Mouse (Mus musculus) limb, embryonic 13.5 days (tissue): ENCODE measurements around the gene Tmem222. TPM values are rescaled to one million over a fixed set of nuclear protein-coding genes. Genes with fewer than 3 reads are reported as not detected.

Experiments
- ATAC-seq: fragments of 200-750 bp; cut with Nextera tagmentation; 2 replicates; pipeline ENCODE4 v1.8.0; 2017; ENCODE audit warnings: low read depth, moderate number of reproducible peaks, moderate TSS enrichment; ENCODE audit not compliant: low FRiP score
- H3K27ac ChIP-seq: fragments of 300-500 bp; sonication (generic); 2 replicates; pipeline ENCODE4 v1.5.1; 2015; ENCODE audit warnings: inconsistent platforms, mild to moderate bottlenecking, moderate library complexity
- H3K27me3 ChIP-seq: fragments of 300-500 bp; sonication (generic); 2 replicates; pipeline ENCODE4 v1.6.1; 2015; ENCODE audit warnings: mild to moderate bottlenecking, inconsistent platforms
- H3K36me3 ChIP-seq: fragments of 300-500 bp; sonication (generic); 2 replicates; pipeline ENCODE4 v1.6.1; 2015; ENCODE audit warnings: inconsistent platforms, mild to moderate bottlenecking, moderate library complexity
- H3K4me1 ChIP-seq: fragments of 300-500 bp; sonication (generic); 2 replicates; pipeline ENCODE4 v1.6.1; 2015; ENCODE audit warnings: inconsistent platforms
- H3K4me2 ChIP-seq: fragments of 300-500 bp; sonication (generic); replicated peaks from 2 replicates; pipeline ENCODE4 v1.6.1; 2015; ENCODE audit warnings: inconsistent platforms, mild to moderate bottlenecking, moderate library complexity
- H3K4me3 ChIP-seq: fragments of 300-500 bp; sonication (generic); 2 replicates; pipeline ENCODE4 v1.5.1; 2015; ENCODE audit warnings: moderate library complexity, mild to moderate bottlenecking, inconsistent platforms
- H3K9ac ChIP-seq: fragments of 300-500 bp; sonication (generic); 2 replicates; pipeline ENCODE4 v1.6.1; 2015; ENCODE audit warnings: mild to moderate bottlenecking, inconsistent platforms
- H3K9me3 ChIP-seq: fragments of 300-500 bp; sonication (generic); 2 replicates; pipeline ENCODE4 v1.6.1; 2016; ENCODE audit warnings: inconsistent platforms
- WGBS: fragments of 180-500 bp; shearing (Covaris S2); methylation state at CpG from one replicate; pipeline ENCODE4 v1.1.7; 2015; 5-methylcytosine and 5-hydroxymethylcytosine counted together
- polyA plus RNA-seq: library from polyadenylated mRNA; unstranded; fragments of >200 nt; fragmentation: Nextera tagmentation; extraction: Ambion mirVana; gene quantifications from 2 replicates; pipeline ENCODE4 v1.2.1, GENCODE M21; 2015

Tmem222 gene
- polyA plus RNA-seq, 1 experiment from 2014 or later: 84.0 TPM

DNA sequence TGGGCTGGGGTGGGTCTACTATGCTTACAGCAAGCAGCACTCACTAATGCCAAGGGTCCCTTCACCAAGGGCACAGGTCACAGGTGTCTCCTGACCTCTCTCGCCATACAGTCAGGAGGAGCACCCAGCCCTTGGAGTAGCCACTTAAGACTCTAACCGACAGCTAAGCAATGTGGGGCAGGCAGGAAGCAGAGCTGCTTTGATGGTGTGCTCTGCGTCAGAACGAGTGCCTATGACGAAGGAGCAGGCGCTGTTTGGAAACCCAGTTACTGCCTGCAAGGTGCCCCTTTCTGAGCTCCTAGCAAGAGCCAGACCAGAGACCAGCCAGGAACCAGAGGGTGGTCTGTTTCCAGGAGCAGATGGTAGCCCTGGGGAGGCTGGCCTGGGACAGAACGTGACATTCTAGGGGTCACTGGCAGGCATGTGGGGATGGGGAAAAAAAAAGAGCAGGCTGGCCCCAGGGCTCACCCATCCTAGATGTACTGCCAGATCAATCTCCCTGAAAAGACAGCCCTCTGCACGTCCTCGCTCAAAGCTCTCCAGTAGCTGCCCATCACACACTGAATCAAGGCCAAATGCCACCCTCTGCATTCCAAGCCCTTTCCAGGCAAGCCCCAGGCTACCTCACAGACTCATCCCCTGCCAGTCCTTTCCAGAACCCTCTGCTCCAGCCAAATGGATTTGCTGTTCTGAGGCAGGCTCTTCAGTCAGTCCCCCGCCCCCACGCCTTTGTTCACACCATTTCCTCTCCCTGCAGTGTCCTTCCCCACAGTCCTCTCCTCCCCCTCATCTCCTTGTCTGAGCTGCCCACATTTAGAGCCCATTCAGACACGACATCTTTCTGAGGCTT, 21.1 kb upstream of the Tmem222 start:
- Histone ChIP-seq H3K27ac (no peak overlapping the region), H3K36me3 (peaks cover 88% of the 10 kb centered on the region), H3K4me3 (no peak overlapping the region), H3K9ac (no peak overlapping the region), H3K27me3 (no peaks in the 10 kb centered on the region), H3K4me2 (no peak overlapping the region), H3K9me3 (no peaks in the 10 kb centered on the region), H3K4me1 (peaks cover 23% of the 10 kb centered on the region)
- ATAC-seq: no peak
- 38% methylated on average over 12 of the region's 12 CpGs for WGBS

DNA sequence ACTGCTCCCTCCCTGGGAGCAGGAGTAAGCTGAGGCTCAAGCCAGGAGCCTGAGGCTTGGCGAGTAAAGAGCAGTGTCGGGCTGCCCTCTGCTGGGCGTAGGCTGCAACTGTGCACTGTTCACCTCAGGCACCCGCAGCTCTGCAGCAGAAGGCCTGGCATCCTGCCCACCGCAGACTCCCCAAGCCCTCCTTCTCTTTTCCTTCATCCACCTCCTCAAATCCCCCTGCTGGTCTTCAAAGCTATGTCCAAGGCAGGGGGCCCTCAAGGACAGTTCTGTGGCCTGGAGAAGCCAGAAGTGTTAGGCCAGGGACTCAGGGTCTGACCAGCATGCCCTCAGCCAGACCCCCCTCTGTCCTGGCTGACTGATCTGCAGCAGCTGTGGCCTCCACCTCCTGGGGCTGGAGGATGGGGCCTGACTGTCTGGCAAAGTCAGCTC, 20.2 kb upstream of the Tmem222 start:
- Histone ChIP-seq H3K4me1 (peaks cover 33% of the 10 kb centered on the region), H3K9me3 (no peaks in the 10 kb centered on the region), H3K27me3 (no peaks in the 10 kb centered on the region), H3K27ac (no peak overlapping the region), H3K4me2 (no peak overlapping the region), H3K4me3 (no peak overlapping the region), H3K36me3 (peaks cover 87% of the 10 kb centered on the region), H3K9ac (peak overlapping the region; percentile 53; the same call in 1 of the 2 replicates)
- WGBS: 3% methylated on average over 5 of the region's 5 CpGs
- ATAC-seq: peak; percentile 90

DNA sequence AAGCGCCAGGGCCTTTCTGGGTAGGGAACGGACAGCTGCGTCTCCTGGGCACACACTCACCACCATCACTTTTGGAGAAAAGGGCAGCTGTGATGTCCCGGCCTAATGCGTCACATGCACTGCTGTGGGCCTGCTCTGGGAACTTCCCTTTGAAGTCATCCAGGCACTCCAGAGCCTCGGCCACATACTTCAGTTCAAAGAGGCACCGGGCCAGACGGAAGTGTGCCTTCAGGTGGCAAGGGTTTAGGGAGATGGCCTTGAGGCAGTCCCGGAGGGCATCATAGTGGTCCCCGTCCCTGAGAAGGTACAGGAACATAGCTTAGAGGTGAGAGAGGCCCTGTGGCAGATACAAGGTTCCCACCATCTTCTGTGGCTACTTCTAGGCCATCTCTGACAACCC, 19.8 kb upstream of the Tmem222 start:
- Histone ChIP-seq H3K4me1 (peaks cover 37% of the 10 kb centered on the region), H3K4me2 (no peak overlapping the region), H3K9ac (peak overlapping the region; percentile 56), H3K27ac (no peak overlapping the region), H3K27me3 (no peaks in the 10 kb centered on the region), H3K4me3 (no peak overlapping the region), H3K36me3 (peaks cover 82% of the 10 kb centered on the region), H3K9me3 (no peaks in the 10 kb centered on the region)
- no peak for ATAC-seq
- 53% methylated on average over 10 of the region's 10 CpGs for WGBS

DNA sequence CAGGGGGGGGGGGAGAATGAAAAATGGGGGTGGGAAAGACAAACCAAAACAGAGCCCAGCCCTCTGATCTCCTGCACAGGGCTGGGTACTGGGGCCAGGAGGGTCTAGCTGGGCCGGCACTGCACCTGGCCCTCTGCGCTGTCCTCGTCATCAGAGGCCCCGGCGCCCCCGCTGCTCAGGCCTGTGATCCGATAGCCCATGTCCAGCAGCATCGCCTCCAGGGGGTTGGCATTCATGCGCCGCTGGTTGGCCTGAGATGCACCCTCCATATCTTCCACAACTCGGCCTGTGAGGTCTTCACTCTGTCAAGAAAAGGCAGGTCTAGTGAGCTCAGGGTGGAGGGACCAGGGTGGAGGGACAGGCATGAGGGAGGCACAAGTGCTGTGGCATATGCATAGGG, 16.5 kb upstream of the Tmem222 start:
- Histone ChIP-seq H3K9me3 (no peaks in the 10 kb centered on the region), H3K27me3 (no peaks in the 10 kb centered on the region), H3K27ac (no peak overlapping the region), H3K4me3 (no peak overlapping the region), H3K4me2 (no peak overlapping the region), H3K4me1 (peaks cover 40% of the 10 kb centered on the region), H3K36me3 (peaks cover 55% of the 10 kb centered on the region), H3K9ac (peak overlapping the region; percentile 13; the same call in 1 of the 2 replicates)
- ATAC-seq: no peak
- 41% methylated on average over 11 of the region's 11 CpGs for WGBS

DNA sequence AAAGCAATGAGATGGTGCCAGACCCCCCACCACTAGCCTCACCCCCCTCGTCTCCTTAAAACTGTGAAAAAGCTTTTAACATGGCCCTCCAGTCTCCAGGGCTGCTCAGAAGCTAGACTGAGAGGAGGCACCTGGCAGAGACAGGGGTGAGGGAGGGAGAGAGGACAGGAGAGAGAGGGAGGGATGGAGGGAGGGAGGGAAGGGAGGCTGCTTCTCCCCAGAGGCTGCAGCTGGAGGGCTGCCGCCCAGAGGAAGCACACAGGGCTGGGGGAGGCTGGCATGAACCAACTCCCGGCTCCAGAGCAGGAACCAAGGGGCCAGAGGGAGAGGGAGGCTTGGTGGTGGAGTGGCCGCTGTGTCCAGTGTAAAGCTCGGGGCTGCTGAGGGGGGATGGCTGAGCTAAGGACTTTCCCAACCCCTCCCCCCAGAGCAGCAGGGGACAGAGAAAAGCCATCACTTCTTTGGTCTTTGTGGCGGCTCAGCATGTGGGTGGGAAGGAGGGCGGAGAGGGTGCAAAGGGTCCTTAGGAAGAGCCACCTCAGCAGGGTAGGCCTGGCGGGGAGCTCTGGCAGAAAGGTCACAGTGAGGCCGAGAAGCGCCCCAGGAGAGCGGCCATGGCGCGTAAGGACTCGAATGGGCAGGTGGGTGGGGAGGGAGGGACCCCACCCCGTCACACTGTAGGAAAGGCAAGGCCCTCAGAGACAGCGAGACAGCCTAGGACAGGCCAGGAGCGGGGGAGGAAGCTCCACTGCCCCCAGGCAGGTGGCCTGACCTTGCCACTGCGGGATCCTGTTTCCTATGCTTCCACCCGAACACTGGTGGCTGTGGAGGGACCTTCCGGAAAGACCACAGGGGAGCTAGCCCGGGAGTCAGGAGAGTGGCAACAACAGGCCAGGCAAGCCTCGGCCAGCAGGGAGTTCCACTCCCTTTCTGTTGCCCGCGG, 15.6 kb upstream of the Tmem222 start:
- H3K27ac ChIP-seq: peak overlapping the region; percentile 39; the same call in 1 of the 2 replicates
- peak overlapping the region; percentile 50 for H3K9ac ChIP-seq
- no peaks in the 10 kb centered on the region for H3K27me3 ChIP-seq
- WGBS: 24% methylated on average over 24 of the region's 24 CpGs
- H3K4me1 ChIP-seq: peaks cover 33% of the 10 kb centered on the region
- peak; percentile 59 for ATAC-seq
- no peak overlapping the region for H3K4me3 ChIP-seq
- peaks cover 48% of the 10 kb centered on the region for H3K36me3 ChIP-seq
- H3K4me2 ChIP-seq: no peak overlapping the region
- H3K9me3 ChIP-seq: no peaks in the 10 kb centered on the region

DNA sequence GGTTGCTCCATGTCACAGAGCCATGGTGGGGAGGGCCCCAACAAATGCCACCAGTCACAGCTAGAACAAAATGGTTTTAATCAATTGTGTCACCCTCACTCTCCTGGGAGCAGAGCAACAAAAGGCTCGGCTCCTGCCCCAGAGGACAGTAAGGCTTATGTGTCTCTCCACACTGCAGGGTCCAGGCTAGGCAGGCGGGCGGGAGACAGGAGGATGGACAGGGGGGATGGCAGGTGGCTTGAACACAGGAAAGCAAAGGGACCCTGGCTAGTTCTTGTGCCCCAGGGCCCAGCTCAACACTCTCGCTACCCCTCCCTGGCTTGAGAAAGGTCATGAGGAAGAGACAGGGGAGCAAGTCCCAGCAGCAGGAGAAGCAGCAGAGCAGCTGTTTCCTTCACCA, 14.8 kb upstream of the Tmem222 start:
- Histone ChIP-seq H3K4me2 (no peak overlapping the region), H3K4me1 (peaks cover 25% of the 10 kb centered on the region), H3K36me3 (peaks cover 48% of the 10 kb centered on the region), H3K9ac (peak overlapping the region; percentile 50), H3K27ac (peak overlapping the region; percentile 33; the same call in 1 of the 2 replicates), H3K9me3 (no peaks in the 10 kb centered on the region), H3K27me3 (no peaks in the 10 kb centered on the region), H3K4me3 (no peak overlapping the region)
- ATAC-seq: no peak
- WGBS: 70% methylated on average over 4 of the region's 4 CpGs

DNA sequence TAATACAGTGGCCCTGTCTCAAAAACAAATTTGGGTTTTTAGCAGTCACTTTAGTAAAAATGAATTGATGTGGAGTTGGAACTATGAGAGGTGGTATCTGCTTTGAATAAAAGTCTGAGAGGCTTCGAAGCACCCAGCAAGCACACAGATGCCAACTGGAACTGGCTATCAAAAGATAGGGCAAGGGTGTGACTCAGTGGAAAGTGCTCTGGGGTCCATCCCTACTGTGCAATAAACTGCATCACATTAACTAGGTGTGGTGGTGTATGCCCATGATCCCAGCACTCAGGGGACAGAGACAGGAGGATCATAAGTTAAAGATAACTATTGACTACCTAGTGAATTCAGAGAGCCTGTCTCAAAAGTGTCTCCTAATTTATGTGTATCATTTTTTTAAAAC, 13.7 kb upstream of the Tmem222 start:
- H3K4me3 ChIP-seq: no peak overlapping the region
- peaks cover 22% of the 10 kb centered on the region for H3K4me1 ChIP-seq
- H3K27me3 ChIP-seq: no peaks in the 10 kb centered on the region
- H3K9ac ChIP-seq: no peak overlapping the region
- no peak overlapping the region for H3K4me2 ChIP-seq
- 98% methylated on average over 1 of the region's 1 CpGs for WGBS
- no peak overlapping the region for H3K27ac ChIP-seq
- H3K36me3 ChIP-seq: peaks cover 37% of the 10 kb centered on the region
- no peaks in the 10 kb centered on the region for H3K9me3 ChIP-seq
- ATAC-seq: no peak

DNA sequence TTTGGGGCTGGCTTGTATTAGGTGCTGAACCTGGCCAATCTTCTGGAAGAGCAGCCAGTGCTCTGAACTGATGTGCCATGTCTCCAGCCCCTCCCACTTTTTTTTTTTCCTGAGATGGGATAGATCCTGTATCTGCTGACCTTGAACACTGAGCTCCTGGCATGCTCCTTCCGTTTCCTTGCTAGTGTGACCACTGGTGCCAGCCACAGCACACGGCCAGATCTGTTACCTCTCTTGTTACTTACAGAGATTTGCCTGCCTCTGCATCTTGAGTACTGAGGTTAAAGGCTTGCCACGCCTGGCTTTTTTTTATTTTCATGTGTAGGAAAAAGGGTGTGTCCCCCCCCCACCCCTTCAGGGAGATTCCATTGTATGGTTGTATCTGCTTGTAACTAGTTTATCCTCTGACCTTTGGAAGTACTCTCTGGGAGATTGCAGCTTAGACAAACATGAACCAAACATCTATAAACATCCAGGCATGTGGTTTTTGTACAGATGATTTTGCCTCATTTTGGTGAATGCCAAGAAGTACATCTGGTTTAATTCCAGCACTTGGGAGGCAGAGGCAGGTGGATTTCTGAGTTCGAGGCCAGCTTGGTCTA, 9.0 kb upstream of the Tmem222 start:
- no peak overlapping the region for H3K4me3 ChIP-seq
- H3K9ac ChIP-seq: no peak overlapping the region
- ATAC-seq: no peak
- no peaks in the 10 kb centered on the region for H3K36me3 ChIP-seq
- peaks cover 19% of the 10 kb centered on the region for H3K4me1 ChIP-seq
- no peaks in the 10 kb centered on the region for H3K9me3 ChIP-seq
- H3K4me2 ChIP-seq: no peak overlapping the region
- no peaks in the 10 kb centered on the region for H3K27me3 ChIP-seq
- 84% methylated on average over 4 of the region's 4 CpGs for WGBS
- H3K27ac ChIP-seq: no peak overlapping the region

DNA sequence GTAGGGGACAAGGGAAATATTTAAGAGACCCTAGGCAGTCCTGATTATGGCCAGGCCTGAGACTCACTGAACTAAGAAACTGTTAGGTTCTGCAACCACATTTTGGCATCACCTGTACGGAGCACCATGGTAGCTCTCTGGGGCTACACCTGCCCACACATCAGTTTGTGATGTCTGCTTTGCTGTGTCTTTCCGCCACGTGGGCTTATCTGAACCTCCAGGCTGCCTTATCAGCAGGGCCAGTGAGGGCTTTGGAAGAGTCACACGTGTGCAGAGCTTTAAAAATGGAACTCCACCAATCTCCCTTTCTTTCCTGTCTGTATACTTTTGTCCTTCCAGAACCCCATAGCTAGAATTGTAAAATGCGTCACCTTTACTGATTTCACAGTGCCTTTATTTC, 8.4 kb upstream of the Tmem222 start:
- H3K36me3 ChIP-seq: no peaks in the 10 kb centered on the region
- H3K4me3 ChIP-seq: no peak overlapping the region
- no peaks in the 10 kb centered on the region for H3K9me3 ChIP-seq
- no peak for ATAC-seq
- no peak overlapping the region for H3K27ac ChIP-seq
- no peak overlapping the region for H3K4me2 ChIP-seq
- H3K4me1 ChIP-seq: peaks cover 26% of the 10 kb centered on the region
- H3K27me3 ChIP-seq: no peaks in the 10 kb centered on the region
- 77% methylated on average over 5 of the region's 5 CpGs for WGBS
- no peak overlapping the region for H3K9ac ChIP-seq

DNA sequence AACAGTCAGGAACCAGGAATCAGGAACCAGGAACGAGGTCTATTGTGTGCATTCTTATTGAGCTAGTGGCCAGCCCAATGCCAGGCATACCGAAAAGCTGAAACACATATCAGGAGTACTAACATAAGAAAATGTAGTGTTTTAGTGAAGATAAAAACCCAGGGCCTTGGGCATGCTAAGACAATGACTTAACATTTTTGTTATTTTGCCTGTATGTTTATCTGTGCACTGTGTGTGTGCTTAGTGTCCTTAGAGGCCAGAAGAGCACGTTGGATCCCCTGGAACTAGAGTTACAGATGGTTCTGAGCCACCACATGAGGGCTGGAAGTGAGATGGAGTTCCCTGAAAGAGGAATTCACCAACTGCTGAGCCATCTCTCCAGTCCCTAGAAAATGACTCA, 7.7 kb upstream of the Tmem222 start:
- no peak overlapping the region for H3K9ac ChIP-seq
- H3K36me3 ChIP-seq: no peaks in the 10 kb centered on the region
- peaks cover 27% of the 10 kb centered on the region for H3K4me1 ChIP-seq
- H3K27me3 ChIP-seq: no peaks in the 10 kb centered on the region
- no peak overlapping the region for H3K27ac ChIP-seq
- ATAC-seq: no peak
- no peak overlapping the region for H3K4me2 ChIP-seq
- 84% methylated on average over 3 of the region's 3 CpGs for WGBS
- H3K9me3 ChIP-seq: no peaks in the 10 kb centered on the region
- no peak overlapping the region for H3K4me3 ChIP-seq

DNA sequence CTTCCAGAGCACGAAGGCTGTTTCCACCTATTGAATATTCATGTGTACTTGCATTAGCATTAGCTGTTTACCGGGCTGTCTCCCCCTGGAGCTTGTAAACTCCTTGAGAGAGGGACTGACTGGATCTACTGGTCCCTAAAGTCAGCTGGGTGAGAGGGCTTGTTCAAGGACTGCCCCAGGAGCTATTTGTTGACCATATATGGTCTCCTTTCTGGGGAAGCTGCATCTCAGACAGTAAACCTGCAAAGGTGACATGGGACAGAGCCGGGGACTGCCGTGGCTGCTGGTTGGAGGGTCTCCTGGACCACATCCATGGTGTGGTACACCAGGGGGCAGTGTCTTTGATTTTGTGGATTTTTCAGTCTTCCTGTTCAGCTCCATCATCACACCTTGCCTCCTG, 5.1 kb upstream of the Tmem222 start:
- H3K4me3 ChIP-seq: no peak overlapping the region
- H3K9ac ChIP-seq: no peak overlapping the region; the same call in 1 of the 2 replicates
- WGBS: 8% methylated on average over 4 of the region's 4 CpGs
- H3K27ac ChIP-seq: peak overlapping the region; percentile 90
- no peaks in the 10 kb centered on the region for H3K36me3 ChIP-seq
- H3K9me3 ChIP-seq: no peaks in the 10 kb centered on the region
- no peak for ATAC-seq
- no peaks in the 10 kb centered on the region for H3K27me3 ChIP-seq
- peak overlapping the region; percentile 48 for H3K4me2 ChIP-seq
- peaks cover 36% of the 10 kb centered on the region for H3K4me1 ChIP-seq
